Mouse (Mus musculus): ENCODE results near the gene Cdc42. TPM values are rescaled to one million over a fixed set of nuclear protein-coding genes. Genes with fewer than 3 reads are reported as not detected.

Gene Cdc42
- total RNA-seq, 2 experiments from 2014 or later, result 264 to 406 TPM

DNA sequence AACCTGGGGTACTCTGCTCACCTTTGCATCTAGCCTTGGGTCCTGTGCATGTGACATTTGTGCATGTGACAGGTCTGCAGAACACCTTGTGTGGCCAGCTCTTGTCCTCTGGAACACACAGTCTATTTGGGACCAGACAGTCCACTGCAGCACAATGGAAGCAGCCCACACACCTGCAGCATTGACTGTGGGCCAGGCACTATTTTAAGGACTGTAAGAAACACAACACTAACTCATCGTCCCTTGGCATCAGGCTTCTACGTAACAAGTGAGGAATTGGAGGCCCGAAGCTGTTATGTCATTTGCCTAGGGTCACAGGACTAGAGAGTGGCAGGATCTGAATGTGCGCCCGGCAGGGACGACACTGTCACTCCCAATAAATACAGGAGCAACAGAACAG lies 67.8 kb downstream of the Cdc42 start:
- no peak for ATAC-seq (replicated peaks; ENCODE audit: low FRiP score, low TSS enrichment, poor library complexity, severe bottlenecking)

GRCm38 (mm10) chr4:137287818-137288217 lies 69.7 kb downstream of the Cdc42 start:
- no peak for ATAC-seq (replicated peaks; ENCODE audit: low FRiP score, low TSS enrichment, poor library complexity, severe bottlenecking)

DNA sequence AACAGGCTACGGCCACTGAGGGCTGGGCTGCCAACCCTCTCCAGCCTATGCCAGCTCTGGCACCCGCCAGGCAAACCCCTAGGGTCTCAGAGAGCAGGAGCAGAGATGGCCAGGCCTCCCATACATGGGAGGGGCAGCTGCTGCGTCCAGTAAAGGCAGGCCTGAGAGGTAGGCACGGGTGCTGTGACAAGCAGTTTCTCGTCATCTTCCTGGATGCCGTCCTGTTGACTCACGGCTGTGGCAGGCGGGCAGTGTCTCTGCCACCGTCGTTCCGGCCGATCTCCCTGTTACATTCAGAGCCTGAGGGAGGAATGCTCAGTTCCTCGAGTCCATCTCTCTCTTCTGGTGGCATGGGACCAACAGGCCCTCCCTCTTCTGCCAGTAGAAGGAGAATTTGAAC lies 70.3 kb downstream of the Cdc42 start:
- ATAC-seq (replicated peaks; ENCODE audit: low FRiP score, low TSS enrichment, poor library complexity, severe bottlenecking), result no peak

DNA sequence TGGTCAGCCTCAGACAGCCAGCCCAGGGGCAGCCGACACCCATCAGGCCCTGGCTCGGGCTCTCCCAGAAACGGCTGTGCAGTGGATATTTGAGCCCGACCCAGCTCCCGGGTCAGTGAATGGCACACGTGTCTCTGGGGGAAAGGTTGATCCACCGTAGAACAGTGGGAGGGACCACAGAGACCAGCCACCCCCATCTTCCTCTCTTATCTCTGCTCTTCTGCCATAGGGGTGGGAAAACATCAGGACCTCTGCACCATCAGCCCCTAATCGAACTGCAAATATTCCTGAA lies 70.9 kb downstream of the Cdc42 start:
- no peak for ATAC-seq (replicated peaks; ENCODE audit: low FRiP score, low TSS enrichment, poor library complexity, severe bottlenecking)

GRCm38 (mm10) chr4:137285876-137286661 lies 71.5 kb downstream of the Cdc42 start:
- no peak for ATAC-seq (replicated peaks; ENCODE audit: low FRiP score, low TSS enrichment, poor library complexity, severe bottlenecking)

GRCm38 (mm10) chr4:137283407-137283732 lies 74.2 kb downstream of the Cdc42 start:
- no peak for ATAC-seq (replicated peaks; ENCODE audit: low FRiP score, low TSS enrichment, poor library complexity, severe bottlenecking)

GRCm38 (mm10) chr4:137282584-137283406 lies 74.7 kb downstream of the Cdc42 start:
- ATAC-seq (replicated peaks; ENCODE audit: low FRiP score, low TSS enrichment, poor library complexity, severe bottlenecking), result no peak

GRCm38 (mm10) chr4:137282122-137282521 lies 75.4 kb downstream of the Cdc42 start:
- ATAC-seq (replicated peaks; ENCODE audit: low FRiP score, low TSS enrichment, poor library complexity, severe bottlenecking), result no peak

DNA sequence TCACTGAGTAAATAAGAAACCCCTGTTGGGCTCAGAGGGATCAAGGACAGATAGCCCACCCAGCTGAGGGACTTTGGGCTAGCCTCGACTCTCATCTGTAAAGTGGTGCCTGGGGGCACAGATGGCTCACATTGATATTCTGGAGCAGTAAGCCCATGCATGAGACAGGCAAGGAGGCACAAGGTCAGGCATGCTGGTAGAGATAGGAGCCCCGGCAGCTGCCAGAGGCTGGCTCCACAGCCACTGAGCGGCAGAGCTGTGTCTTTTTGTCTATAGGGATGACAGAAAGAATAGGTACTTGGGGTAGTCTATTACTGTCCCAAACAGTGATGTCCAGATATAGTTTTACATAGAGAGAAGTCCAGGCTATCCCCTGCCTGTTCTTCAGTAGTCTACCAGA lies 76.2 kb downstream of the Cdc42 start:
- no peak for ATAC-seq (replicated peaks; ENCODE audit: low FRiP score, low TSS enrichment, poor library complexity, severe bottlenecking)

DNA sequence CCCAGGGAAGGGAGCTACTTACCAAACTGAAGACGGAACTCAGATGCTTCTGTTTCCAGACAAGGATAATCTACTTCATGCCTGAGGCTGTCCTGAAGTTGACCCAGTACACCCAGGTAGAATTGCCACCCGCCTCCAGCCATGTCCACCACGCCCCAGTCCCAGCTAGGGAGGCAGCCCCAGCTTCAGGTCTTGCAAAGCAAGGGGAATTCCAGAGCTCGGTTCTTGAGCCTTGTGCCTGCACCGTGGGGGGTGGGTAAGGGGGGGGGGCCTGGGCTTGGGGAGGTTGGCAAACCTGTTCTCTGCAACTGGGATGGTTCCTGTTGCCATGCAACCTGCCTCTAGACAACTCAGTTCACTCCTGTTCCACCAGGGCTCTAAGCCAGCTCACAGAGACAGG lies 78.2 kb downstream of the Cdc42 start:
- ATAC-seq (replicated peaks; ENCODE audit: low FRiP score, low TSS enrichment, poor library complexity, severe bottlenecking), result no peak

DNA sequence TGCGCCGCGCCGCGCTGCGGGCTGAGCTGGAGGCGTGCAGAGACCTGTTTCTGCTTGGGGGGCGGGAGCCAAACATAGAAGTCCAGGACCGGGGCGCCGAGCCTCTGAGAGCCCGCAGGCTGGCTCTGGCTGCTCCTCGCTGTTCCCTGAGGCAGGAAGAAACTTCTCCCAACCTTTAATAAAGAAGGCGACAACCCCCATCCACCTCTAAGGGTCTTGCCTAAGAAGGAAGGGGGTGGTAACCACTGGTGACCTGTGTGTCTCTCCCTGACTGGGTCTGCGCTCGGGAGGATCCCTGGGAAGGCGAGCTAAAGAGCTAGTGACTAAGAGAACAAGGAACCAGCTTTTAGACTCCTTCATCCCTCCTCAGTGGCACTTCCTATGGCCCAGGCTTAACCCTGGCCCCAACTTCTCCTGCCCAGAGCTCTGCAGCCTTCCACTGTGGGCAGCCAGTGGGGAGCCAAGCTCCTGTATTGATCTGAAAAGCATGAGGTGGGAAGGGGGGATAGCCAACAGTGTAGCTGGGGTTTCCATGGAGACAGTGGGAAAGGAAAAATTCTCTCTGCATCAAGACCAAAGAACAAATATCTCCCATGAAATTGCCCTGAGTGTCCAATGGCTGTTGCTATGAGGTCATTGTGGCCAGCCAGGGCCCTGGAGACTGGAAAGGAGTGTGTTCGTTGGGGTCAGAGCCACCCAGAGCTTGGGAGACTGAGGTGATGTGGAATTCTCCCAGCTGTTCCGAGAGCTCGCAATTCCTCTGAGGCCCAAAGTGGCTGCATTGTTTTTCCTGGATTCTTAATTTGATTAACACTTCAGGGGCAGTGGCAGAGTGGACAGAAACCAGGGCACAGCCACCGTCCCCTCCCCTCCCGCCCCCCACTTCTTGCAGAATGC lies 79.1 kb downstream of the Cdc42 start:
- ATAC-seq (replicated peaks; ENCODE audit: low FRiP score, low TSS enrichment, poor library complexity, severe bottlenecking), result no peak

DNA sequence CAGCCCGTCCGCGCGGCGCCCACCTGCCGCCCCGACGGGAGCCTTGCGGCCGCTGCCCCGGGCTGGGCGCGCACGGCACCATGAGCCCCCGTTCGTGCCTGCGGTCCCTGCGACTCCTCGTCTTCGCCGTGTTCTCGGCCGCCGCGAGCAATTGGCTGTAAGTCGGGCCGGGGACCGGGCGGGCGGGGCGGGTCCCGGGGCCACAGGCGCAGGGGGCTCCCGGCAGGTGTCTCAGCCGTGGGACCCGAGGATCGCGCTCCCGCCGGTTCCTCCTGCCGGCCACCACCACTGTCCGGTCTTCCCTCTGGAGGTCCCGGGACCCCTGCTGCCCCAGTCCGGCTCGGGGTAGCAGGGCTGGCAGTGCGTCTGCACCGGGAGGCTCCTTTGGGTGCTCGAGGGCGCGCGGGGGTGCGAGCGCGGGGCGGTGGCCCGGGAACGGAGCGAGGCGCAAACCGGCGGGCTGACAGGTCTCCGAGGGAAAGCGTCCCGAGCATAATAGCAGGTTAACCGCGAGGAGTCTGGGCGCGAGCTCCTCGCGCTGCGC lies 79.8 kb downstream of the Cdc42 start:
- no peak for ATAC-seq (replicated peaks; ENCODE audit: low FRiP score, low TSS enrichment, poor library complexity, severe bottlenecking)

- ATAC-seq (replicated peaks; ENCODE audit: low FRiP score, low TSS enrichment, poor library complexity, severe bottlenecking), result no peak
Observed at GRCm38 (mm10) chr4:137277166-137277513, 80.4 kb downstream of the Cdc42 start, which contains the start of gene Wnt4. Gene Wnt4, plus strand, starts transcription at chr4:137277489.

GRCm38 (mm10) chr4:137276443-137277165 lies 80.9 kb downstream of the Cdc42 start:
- no peak for ATAC-seq (replicated peaks; ENCODE audit: low FRiP score, low TSS enrichment, poor library complexity, severe bottlenecking)

DNA sequence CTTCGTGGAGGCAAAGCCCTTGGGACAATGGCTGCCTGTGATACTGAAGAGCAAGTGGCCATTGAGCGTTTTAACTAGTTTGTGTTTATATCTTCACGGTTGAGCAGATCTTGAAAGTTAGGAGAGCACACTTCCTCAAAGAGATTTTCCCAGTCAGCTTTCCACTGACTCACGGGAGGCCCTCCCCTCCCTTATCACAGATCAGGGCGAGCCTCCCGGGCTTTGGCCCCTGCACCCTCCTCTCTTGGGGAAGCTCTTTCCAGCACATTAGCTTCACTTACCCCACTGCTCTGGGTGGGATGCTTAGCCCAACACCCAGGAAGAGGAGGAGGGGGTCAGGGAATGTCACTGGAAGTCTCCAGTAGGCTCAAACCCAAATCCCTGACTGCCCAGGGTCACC lies 83.2 kb downstream of the Cdc42 start:
- no peak for ATAC-seq (replicated peaks; ENCODE audit: low FRiP score, low TSS enrichment, poor library complexity, severe bottlenecking)

DNA sequence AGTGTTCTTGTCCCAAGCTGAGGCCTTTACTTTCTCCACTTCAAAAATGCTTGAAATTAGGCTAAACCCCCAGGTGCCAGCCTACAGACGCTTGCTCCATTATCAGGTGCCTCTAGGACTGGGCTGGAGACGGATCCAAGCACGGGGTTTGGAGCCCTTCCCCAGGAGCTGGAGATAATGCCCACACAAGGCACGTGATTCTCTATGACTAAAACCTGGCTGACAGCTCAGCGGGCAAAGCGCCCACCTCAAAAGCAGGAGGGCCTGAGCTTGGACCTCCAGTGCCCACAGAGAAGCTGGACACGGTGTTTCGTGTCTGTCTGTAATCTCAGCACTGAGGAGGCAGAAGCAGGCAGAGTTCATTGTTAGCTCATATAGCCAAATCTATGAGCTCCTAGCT lies 85.7 kb downstream of the Cdc42 start:
- ATAC-seq (replicated peaks; ENCODE audit: low FRiP score, low TSS enrichment, poor library complexity, severe bottlenecking), result no peak
